Mouse (Mus musculus) CH12.LX (cell line): ENCODE data around the gene Ebf4.

Experiments
- BHLHE40 ChIP-seq: IDR thresholded peaks from 2 replicates; pipeline ENCODE4 v1.6.1; 2011; ENCODE audit warnings: mild to moderate bottlenecking, low read depth, low read length, improper control_type of control experiment
- CHD2 ChIP-seq: IDR thresholded peaks from 2 replicates; pipeline ENCODE4 v1.6.1; 2011; ENCODE audit warnings: low read length, improper control_type of control experiment
- CTCF ChIP-seq, 2 experiments: IDR thresholded peaks in 1 of 2; conservative IDR thresholded peaks in 1 of 2; 2 replicates each; pipeline ENCODE4 v1.5.1; 2011 to 2012; ENCODE audit warnings: low read depth in 2 of 2, low read length in 2 of 2, improper control_type of control experiment in 1 of 2, inconsistent platforms in 1 of 2, mild to moderate bottlenecking in 1 of 2, moderate library complexity in 1 of 2
- EP300 ChIP-seq: IDR thresholded peaks from 2 replicates; pipeline ENCODE4 v1.6.1; 2011; ENCODE audit warnings: low read length, improper control_type of control experiment
- MAX ChIP-seq: IDR thresholded peaks from 2 replicates; pipeline ENCODE4 v1.6.1; 2011; ENCODE audit warnings: low read length, improper control_type of control experiment
- NRF1 ChIP-seq: IDR thresholded peaks from 2 replicates; pipeline ENCODE4 v1.6.1; 2014; ENCODE audit warnings: low read depth, mild to moderate bottlenecking, inconsistent platforms, low read length, improper control_type of control experiment, moderate library complexity
- POLR2A ChIP-seq: IDR thresholded peaks from 2 replicates; pipeline ENCODE4 v1.6.1; 2011; ENCODE audit warnings: low read depth, mild to moderate bottlenecking, improper control_type of control experiment, low read length
- POLR2AphosphoS2 ChIP-seq: IDR thresholded peaks from 2 replicates; pipeline ENCODE4 v1.6.1; 2011; ENCODE audit warnings: low read depth, low read length, improper control_type of control experiment
- RAD21 ChIP-seq: IDR thresholded peaks from 2 replicates; pipeline ENCODE4 v1.6.1; 2011; ENCODE audit warnings: low read depth, mild to moderate bottlenecking, low read length, improper control_type of control experiment, moderate library complexity
- UBTF ChIP-seq: IDR thresholded peaks from 2 replicates; pipeline ENCODE4 v1.6.1; 2012; ENCODE audit warnings: low read depth, mild to moderate bottlenecking, inconsistent platforms, low read length, improper control_type of control experiment, moderate library complexity

GRCm38 (mm10) chr2:130293009-130293408 lies 2.0 kb upstream of the Ebf4 start:
- TF ChIP-seq CTCF (conservative IDR thresholded peaks at IDR 0.05 in 1 of 2, IDR thresholded peaks at IDR 0.05 in 1 of 2; ENCODE audit: low read depth in 2 of 2, low read length in 2 of 2) (no peak), MAX (no peak), UBTF (no peak), NRF1 (no peak), CHD2 (no peak), BHLHE40 (no peak), POLR2A (no peak), POLR2AphosphoS2 (no peak), EP300 (no peak), RAD21 (no peak)
